Mouse (Mus musculus): ENCODE measurements around the gene Cdk11b.

- no peak for TF ChIP-seq POLR2A (IDR thresholded peaks at IDR 0.05; ENCODE audit: low read depth, low read length)
- TF ChIP-seq CTCF (IDR thresholded peaks at IDR 0.05; ENCODE audit: extremely low read depth, insufficient read length, insufficient replicate concordance, low read depth, low read length) = no peak
These were observed 12.8 kb upstream of the Cdk11b start for GRCm38 (mm10) chr4:155611860-155612259.

Data from small intestine, adult 2 months (tissue).